Mouse (Mus musculus): Measurements from ENCODE around the gene C1qtnf9.

C1qtnf9 gene

GRCm38 (mm10) chr14:60796600-60797322, 28.8 kb downstream of the C1qtnf9 start:
- no peak for DNase-seq

- no peak for DNase-seq
These were observed 29.7 kb downstream of the C1qtnf9 start for GRCm38 (mm10) chr14:60797596-60797995.

GRCm38 (mm10) chr14:60798721-60799120, 30.8 kb downstream of the C1qtnf9 start:
- no peak for DNase-seq

GRCm38 (mm10) chr14:60799762-60800728, 32.1 kb downstream of the C1qtnf9 start:
- peak; percentile 8 for DNase-seq

GRCm38 (mm10) chr14:60802026-60802425, 34.1 kb downstream of the C1qtnf9 start:
- DNase-seq = no peak

GRCm38 (mm10) chr14:60804978-60805377, 37.0 kb downstream of the C1qtnf9 start:
- DNase-seq = no peak

- DNase-seq = no peak
These were observed 37.9 kb downstream of the C1qtnf9 start for GRCm38 (mm10) chr14:60805871-60806270.

GRCm38 (mm10) chr14:60806891-60807344, 39.0 kb downstream of the C1qtnf9 start:
- DNase-seq = no peak

- no peak for DNase-seq
These were observed 41.9 kb downstream of the C1qtnf9 start for GRCm38 (mm10) chr14:60809881-60810280.

- no peak for DNase-seq
These were observed 43.6 kb downstream of the C1qtnf9 start for GRCm38 (mm10) chr14:60811547-60811946.

- no peak for DNase-seq
These were observed 47.2 kb downstream of the C1qtnf9 start for GRCm38 (mm10) chr14:60815098-60815497.

- no peak for DNase-seq
These were observed 50.1 kb downstream of the C1qtnf9 start for GRCm38 (mm10) chr14:60818045-60818444.

- no peak for DNase-seq
These were observed 62.2 kb downstream of the C1qtnf9 start for GRCm38 (mm10) chr14:60830096-60830495.

Data from kidney, adult 18-20 months (tissue).